Mouse (Mus musculus) adrenal gland, postnatal 25 days (tissue): Measurements from ENCODE around the gene Snrpe. TPM values are rescaled to one million over a fixed set of nuclear protein-coding genes. Genes with fewer than 3 reads are reported as not detected.

Experiments used
- total RNA-seq: library from RNA; stranded (reverse); gene quantifications from 2 replicates; pipeline ENCODE4 v1.2.3, GENCODE M21; 2021

The Snrpe gene
- total RNA-seq, 1 experiment from 2014 or later: 107 TPM

Other genes with a start within 250 kb of the Snrpe start
- gene Etnk2, start 246.7 kb downstream of the Snrpe start, total RNA-seq: 5.9 and 6.3 TPM in 2 replicates
- 20.0 and 21.3 TPM in 2 replicates for gene Sox13, start 185.9 kb downstream of the Snrpe start, total RNA-seq
- 16.6 and 18.0 TPM in 2 replicates for gene Zbed6, start 50.6 kb upstream of the Snrpe start, total RNA-seq
- gene Gm38394, start 51.0 kb upstream of the Snrpe start, total RNA-seq: 26.0 and 30.4 TPM in 2 replicates
- not detected in 2 replicates for gene Lax1, start 79.8 kb upstream of the Snrpe start, total RNA-seq
- gene Atp2b4, start 190.8 kb upstream of the Snrpe start, total RNA-seq: 20.7 and 25.7 TPM in 2 replicates